Mouse (Mus musculus): ENCODE measurements around the gene Pfkfb3.

DNA sequence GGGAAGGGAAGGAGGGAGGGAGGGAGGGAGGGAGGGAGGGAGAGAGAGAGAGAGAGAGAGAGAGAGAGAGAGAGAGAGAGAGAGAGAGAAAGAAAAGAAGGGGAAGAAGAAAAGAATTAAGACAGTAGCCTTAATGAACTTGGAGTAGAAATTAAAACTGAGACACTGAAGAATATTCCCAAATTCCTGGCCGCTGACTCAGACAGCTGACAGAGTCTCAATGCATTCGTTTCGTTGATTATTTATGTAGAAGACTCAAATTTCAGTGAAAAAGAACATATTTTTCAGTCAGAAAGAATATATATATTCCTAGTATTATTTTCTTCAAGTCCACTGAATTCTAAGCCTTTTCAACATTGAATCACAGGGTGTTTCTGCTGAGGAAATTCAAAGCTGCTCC lies 92.9 kb downstream of the Pfkfb3 start:
- TF ChIP-seq TAL1 (IDR thresholded peaks at IDR 0.05; ENCODE audit: low read length) (no peak), GATA1 (IDR thresholded peaks at IDR 0.05; ENCODE audit: low read length) (no peak)
